Mouse (Mus musculus): ENCODE data around the gene Zranb2.

Zranb2 gene

GRCm38 (mm10) chr3:157533964-157534785 lies at the start of gene Zranb2:
TSS of gene Zranb2 (plus strand) at chr3:157534160.
- DNase-seq (ENCODE audit: low read depth in 2 of 2, low spot score in 2 of 2): peak; percentile 90 to 92

GRCm38 (mm10) chr3:157492043-157492442 lies 41.9 kb upstream of the Zranb2 start:
- no peak for DNase-seq (ENCODE audit: low read depth in 2 of 2, low spot score in 2 of 2)

- DNase-seq (ENCODE audit: low read depth in 2 of 2, low spot score in 2 of 2): no peak
Observed at GRCm38 (mm10) chr3:157502216-157502615, 31.7 kb upstream of the Zranb2 start.

GRCm38 (mm10) chr3:157514116-157514796 lies 19.7 kb upstream of the Zranb2 start:
- no peak for DNase-seq (ENCODE audit: low read depth in 2 of 2, low spot score in 2 of 2)

- no peak for DNase-seq (ENCODE audit: low read depth in 2 of 2, low spot score in 2 of 2)
Observed at GRCm38 (mm10) chr3:157516471-157516870, 17.5 kb upstream of the Zranb2 start.

GRCm38 (mm10) chr3:157517992-157518391 lies 16.0 kb upstream of the Zranb2 start:
- no peak for DNase-seq (ENCODE audit: low read depth in 2 of 2, low spot score in 2 of 2)

GRCm38 (mm10) chr3:157520433-157520832 lies 13.5 kb upstream of the Zranb2 start:
- DNase-seq (ENCODE audit: low read depth in 2 of 2, low spot score in 2 of 2): no peak

GRCm38 (mm10) chr3:157523834-157524233 lies 10.1 kb upstream of the Zranb2 start:
- DNase-seq (ENCODE audit: low read depth in 2 of 2, low spot score in 2 of 2): no peak

- DNase-seq (ENCODE audit: low read depth in 2 of 2, low spot score in 2 of 2): no peak
Observed at GRCm38 (mm10) chr3:157531585-157531984, 2.4 kb upstream of the Zranb2 start.

GRCm38 (mm10) chr3:157534786-157535415 lies 941 bp downstream of the Zranb2 start:
- DNase-seq (ENCODE audit: low read depth in 2 of 2, low spot score in 2 of 2): peak; percentile 33 to 43

- no peak for DNase-seq (ENCODE audit: low read depth in 2 of 2, low spot score in 2 of 2)
Observed at GRCm38 (mm10) chr3:157549323-157549722, 15.4 kb downstream of the Zranb2 start.

- no peak for DNase-seq (ENCODE audit: low read depth in 2 of 2, low spot score in 2 of 2)
Observed at GRCm38 (mm10) chr3:157549758-157550600, 16.0 kb downstream of the Zranb2 start.

- DNase-seq (ENCODE audit: low read depth in 2 of 2, low spot score in 2 of 2): peak in 1 of 2 experiments; percentile 7
Observed at GRCm38 (mm10) chr3:157565196-157565595, 31.2 kb downstream of the Zranb2 start.

GRCm38 (mm10) chr3:157566725-157567565 lies 33.0 kb downstream of the Zranb2 start, which contains the start of gene Ptger3:
TSS of gene Ptger3 (plus strand) at chr3:157566892.
- DNase-seq (ENCODE audit: low read depth in 2 of 2, low spot score in 2 of 2): no peak

- DNase-seq (ENCODE audit: low read depth in 2 of 2, low spot score in 2 of 2): no peak
Observed at GRCm38 (mm10) chr3:157567566-157568132, 33.7 kb downstream of the Zranb2 start.

GRCm38 (mm10) chr3:157572011-157572410 lies 38.1 kb downstream of the Zranb2 start:
- DNase-seq (ENCODE audit: low read depth in 2 of 2, low spot score in 2 of 2): no peak

- DNase-seq (ENCODE audit: low read depth in 2 of 2, low spot score in 2 of 2): no peak
Observed at GRCm38 (mm10) chr3:157575441-157576342, 41.7 kb downstream of the Zranb2 start.

GRCm38 (mm10) chr3:157576343-157576722 lies 42.4 kb downstream of the Zranb2 start:
- DNase-seq (ENCODE audit: low read depth in 2 of 2, low spot score in 2 of 2): no peak

GRCm38 (mm10) chr3:157576862-157577261 lies 42.9 kb downstream of the Zranb2 start:
- DNase-seq (ENCODE audit: low read depth in 2 of 2, low spot score in 2 of 2): no peak
